Mouse (Mus musculus): ENCODE measurements around the gene 4930595M18Rik.

The 4930595M18Rik gene

DNA sequence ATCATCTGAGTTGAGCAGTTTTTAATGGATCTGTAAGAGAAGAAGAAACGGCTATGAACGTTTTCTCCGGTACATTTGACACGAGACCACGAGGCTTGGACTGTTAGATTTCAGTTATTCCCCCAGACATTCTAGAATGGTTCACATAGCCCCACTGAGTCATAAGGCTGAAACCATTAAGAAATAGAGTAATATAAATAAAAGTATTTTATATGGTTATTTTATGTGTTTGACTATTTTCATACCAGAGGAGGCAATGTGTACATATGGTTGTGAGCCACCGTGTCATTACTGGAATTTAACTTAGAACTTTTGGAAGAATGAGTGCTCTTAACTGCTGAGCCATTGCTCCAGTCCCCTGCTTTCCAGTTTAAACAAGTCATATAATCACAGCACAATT lies at the start of gene 4930595M18Rik:
Gene 4930595M18Rik (minus strand): TSS at position 101 of the 400 bp plus-strand sequence.
- no peak for DNase-seq

DNA sequence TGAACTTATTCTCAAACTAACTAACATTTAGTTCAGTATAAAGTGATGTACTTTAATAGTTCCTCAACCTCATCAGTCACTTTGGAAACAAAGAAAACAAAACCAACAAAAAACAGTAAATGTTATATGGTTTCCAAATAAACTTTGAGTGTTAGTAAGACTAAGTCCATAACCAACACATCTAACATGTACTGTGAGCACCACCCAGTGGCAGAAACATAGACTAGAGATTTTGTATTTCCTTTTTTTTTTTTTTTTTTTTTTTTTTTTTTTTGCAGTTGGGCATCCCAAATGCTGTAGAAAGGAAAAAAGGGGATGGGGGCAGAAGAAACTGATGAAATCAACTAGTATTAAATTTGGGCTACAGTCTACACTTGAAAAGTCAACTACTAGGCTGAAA lies 14.6 kb upstream of the 4930595M18Rik start:
- no peak for DNase-seq
